Mouse (Mus musculus): ENCODE measurements around the gene Sde2. TPM values are rescaled to one million over a fixed set of nuclear protein-coding genes. Genes with fewer than 3 reads are reported as not detected.
A peak's percentile ranks its signal among the peaks of the same experiment; 100 is the strongest.

The Sde2 gene
- polyA plus RNA-seq (2017; shearing (Covaris generic)): 10 to 100 TPM; 33.8 to 42.9 (median 37.5) TPM

GRCm38 (mm10) chr1:180850316-180851270 lies at the start of gene Sde2:
Gene Sde2 (plus strand): TSS chr1:180851127.
- ATAC-seq: peak; percentile 87

GRCm38 (mm10) chr1:180801466-180801994 lies 49.4 kb upstream of the Sde2 start:
- ATAC-seq: no peak

DNA sequence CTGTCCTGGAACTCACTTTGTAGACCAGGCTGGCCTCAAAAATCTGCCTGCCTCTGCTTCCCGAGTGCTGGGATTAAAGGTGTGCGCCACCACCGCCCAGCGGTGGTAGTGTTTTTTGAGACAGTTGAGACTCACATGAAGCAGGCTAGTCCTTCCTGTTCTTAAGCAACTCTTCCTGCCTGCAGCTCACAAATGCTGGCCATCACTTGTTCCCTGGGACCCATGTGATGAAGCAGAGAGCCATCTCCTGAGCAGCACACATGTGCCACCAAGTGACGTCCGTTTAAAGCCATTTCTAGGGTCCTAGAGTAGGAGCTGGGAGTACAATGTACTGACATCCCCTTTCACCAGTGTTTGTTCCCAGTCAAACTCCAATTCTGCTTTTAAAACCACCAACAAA lies 47.0 kb upstream of the Sde2 start:
- no peak for ATAC-seq

DNA sequence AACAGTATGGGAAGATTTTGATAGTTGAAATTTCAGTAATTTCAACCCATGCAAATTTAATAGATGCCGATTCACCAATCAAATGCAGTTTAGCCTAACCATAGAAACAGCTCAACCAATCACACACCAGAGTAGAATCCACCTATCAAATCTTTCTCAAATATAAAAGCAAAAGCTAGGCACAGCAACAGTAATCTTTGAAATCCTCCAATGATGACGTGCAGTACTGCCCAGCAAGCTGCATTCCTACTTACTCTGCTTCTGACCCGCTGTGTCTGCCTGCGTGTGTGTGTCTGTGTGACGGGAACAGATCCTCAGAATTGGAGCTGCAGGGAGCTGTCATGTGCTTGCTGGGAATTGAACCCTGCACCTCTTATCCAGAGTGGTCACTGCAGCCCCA lies 42.1 kb upstream of the Sde2 start:
- no peak for ATAC-seq

DNA sequence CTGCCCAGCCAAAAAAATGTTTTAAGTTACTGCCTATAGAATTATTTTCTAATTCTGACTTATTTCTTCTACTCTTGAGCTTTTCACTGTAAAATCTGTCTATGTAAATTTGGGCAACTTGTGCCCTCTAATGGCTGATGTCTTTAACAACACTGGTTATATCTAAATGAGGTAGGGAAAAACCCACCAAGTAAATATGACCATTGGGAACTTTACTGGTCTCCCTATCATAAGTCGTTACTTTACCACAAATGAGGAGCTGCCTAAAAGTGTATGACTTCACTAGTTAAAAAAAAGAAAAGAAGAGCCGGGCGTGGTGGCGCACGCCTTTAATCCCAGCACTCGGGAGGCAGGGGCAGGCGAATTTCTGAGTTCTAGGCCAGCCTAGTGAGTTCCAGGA lies 40.0 kb upstream of the Sde2 start:
- ATAC-seq: no peak

DNA sequence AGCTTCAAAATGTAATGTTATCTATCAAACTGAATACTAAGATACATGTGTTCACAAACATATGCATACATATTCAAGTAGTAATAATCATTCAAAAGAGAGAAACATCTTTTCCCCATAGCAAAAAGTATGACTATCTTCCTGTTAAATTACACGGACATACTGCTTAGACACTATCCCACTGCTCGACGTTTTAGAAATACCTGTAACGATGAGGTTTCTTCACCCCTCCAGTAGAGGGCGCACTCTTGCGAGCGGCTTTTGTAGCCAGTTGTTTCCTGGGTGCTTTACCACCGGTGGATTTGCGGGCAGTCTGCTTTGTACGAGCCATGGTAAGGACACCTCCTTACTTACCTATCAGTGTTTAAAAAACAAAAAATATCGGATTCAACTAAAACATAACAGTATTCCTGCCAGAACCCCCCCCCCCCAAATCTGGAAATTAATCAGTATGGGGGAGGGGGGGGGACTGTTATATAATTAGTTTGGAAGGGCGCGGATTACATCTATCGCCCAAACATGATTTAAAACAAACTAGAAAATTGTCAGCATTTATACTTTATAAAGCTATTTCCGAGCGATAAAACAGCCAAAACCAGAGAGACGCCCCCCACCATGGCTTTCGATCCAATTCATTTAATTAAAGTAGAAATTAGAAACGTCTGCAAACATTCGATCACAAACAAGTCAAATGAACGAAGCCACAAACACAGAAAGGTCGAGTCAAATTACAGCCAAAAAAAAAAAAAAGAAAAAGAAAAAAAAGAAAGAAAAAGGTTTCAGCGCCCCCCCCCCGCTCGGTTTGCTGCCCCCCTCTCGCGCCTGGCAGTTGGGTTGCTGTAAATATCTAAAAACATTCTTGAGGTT lies 39.1 kb upstream of the Sde2 start:
- ATAC-seq: peak; percentile 10

GRCm38 (mm10) chr1:180812463-180813408 lies 38.2 kb upstream of the Sde2 start:
- peak; percentile 48 for ATAC-seq

DNA sequence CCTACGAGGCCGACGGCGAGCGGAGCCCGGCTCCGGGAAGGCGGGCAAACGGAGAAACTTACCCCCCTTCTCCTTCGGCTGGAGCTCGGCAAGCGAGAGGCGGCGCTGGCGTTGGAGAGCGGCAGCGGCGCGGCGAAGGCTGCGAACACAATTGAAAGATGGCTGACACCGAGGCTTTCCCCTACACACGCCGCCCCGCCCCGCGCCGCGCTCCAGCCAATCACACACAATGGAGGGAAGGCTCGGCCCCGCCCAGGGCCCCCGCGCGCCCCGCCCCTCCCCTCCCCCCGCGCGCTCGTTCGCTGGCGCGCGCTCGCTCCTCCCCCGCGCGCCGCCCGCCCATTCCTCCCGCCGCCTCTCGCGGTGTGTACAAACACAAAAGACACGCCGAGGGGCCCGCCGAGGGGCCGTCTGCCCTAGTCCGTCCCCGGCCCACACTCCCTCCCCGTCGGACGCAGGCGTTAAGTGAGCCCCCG lies 37.5 kb upstream of the Sde2 start:
- ATAC-seq: peak; percentile 81

DNA sequence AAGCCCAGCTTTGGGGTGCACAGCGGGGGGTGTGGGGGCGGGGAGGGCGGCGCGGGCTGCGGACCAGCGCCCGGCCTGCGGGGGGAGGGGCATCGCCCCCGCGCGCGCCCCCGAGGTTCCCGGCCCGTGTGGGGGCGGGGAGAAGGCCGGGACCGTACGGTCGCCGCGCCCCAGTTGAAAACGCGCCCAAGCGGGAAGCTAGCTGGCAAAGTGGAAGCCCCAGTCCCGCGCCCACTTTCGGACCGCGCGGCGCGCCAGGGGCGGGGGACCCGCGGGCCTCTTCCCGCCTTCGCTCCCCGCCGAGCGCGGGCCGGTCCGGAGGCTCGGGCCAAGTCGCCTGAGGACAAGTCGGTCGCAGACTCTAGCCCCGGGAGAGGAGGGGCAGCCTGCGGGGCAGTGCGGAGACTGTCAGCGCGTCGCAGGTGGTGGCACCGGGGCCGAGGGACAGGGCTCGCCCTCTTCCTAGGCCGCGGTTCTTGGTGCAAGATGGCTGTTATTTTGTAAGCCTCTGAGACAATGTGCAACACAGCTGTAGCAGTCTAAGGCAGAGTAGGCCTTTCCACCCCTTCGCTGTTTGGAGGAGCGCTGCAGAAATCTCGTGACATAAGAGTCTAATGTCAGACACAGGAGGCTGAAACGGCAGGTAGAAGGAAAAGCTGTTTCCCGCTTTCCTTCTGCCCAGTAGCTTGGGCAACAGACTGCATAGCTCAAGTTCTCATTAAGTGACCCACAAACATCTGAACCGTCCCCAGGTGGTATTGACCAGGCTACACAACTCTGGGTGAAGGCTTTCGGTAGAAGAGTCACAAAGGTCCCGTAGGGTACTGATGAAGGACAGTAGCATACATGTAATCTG lies 36.8 kb upstream of the Sde2 start, which contains the start of gene H3f3a:
Gene H3f3a (minus strand): TSS at position 59 of the 856 bp plus-strand sequence.
- peak; percentile 32 for ATAC-seq

DNA sequence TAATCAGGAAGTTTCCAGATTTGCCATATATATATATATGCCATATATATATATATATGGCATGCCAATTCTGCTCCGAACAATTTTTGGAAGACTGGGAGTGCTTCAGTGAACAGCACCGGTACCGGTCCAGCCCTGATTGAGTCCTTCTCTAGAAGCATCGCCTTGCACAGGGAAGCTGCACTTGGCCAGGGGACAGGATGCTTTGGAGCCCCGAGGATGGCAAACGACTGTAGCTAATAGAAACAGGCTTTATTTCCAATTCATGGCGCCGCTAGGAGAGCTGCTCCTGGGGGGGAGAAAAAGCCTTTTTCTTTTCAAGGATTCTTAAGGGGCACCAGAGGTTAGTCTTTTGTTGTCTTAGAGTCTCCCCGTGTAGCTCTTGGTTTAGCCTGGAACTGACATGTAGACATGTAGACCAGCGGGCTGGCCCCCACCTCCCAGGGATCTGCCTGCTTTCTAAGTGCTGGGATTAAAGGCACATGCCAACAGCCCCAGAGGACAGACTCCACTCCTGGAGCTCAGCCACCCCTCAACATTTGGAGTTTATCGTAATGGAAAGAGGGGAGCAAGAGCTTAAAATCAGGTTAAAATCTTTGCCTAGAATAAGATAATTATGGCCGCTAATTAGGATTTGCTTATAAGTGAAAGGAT lies 35.4 kb upstream of the Sde2 start:
- no peak for ATAC-seq

GRCm38 (mm10) chr1:180818000-180818399 lies 32.9 kb upstream of the Sde2 start:
- ATAC-seq: no peak

GRCm38 (mm10) chr1:180821101-180821500 lies 29.8 kb upstream of the Sde2 start:
- no peak for ATAC-seq

- no peak for ATAC-seq
Observed at GRCm38 (mm10) chr1:180822276-180822675, 28.7 kb upstream of the Sde2 start.

- ATAC-seq: no peak
Observed at GRCm38 (mm10) chr1:180823716-180824115, 27.2 kb upstream of the Sde2 start.

GRCm38 (mm10) chr1:180824721-180825120 lies 26.2 kb upstream of the Sde2 start:
- ATAC-seq: no peak

DNA sequence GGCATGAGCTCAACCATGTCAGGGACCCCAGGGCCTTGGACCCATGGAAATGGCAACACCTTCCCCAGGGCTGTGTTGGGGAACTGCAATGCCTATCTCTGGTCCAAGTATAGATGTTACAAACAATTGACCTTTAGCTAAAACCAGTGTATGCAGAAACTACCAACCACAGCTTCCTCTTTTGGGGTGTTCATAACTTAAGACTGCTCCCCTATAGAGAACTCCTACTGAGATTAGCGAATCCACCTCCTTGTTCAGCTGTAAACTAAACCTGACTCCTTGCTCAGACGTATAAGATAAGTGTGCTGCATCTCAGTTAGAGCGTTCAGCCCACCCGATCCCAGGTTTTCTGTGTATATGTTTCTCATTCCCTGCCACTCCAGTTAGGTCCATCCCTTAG lies 24.3 kb upstream of the Sde2 start:
- no peak for ATAC-seq

GRCm38 (mm10) chr1:180829775-180830174 lies 21.2 kb upstream of the Sde2 start:
- peak; percentile 96 for ATAC-seq

DNA sequence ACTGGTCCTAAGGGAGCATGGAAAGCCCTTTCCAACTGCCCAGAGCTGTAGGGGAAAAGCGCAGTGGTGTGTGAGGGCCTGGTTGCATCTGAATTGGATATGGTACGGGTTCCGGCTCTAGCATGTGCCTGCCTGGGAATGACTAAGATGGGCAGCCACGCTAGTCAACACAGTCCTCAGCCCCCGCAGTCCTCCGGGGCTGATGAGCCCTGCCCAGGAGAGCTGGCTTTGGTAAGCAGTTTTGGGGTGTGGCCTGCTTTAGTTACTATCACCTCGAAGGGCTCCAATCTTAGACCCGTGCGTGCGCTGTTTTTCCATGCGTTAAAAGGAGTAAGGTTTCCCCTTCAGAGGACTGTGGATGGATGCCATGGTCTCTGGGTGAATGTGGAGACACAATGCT lies 20.8 kb upstream of the Sde2 start:
- peak; percentile 45 for ATAC-seq

DNA sequence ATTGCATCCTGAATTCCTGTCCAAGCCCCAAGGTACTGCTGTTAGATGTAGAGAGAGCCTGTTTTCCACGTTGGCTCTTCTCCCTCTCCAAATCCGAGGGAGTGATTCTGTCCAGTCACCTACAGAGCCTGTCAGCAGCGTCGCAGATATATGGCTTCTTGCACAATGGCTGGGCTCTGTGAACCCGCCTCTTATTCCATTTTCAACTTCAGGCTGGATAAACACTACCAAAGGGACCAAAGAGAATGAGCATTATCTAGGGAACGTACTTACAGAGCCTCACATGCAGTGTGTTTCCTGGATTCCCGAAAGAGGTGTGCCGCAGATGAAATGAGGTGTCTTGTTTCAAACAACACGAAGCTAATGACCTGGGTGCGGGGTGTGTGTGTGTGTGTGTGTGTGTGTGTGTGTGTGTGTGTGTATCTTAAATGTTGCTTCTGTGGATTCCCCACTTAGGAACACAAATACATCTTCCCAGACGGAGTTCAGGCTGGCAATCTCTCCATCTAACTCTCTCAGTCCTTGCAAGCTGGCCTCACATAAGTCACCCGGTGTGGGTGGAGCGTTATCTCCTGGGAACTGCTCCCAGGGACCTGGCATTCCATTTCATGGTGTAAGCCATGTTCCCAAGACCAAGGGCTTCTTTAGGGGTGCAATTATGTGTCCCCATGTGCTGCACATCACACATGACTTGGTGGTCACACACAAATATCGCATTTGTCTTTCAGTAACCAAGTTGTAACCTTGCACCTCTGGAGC lies 20.2 kb upstream of the Sde2 start:
- ATAC-seq: no peak

All from inflammation-experienced regulatory T-cells, adult 6 months (primary cell).